Mouse (Mus musculus): ENCODE data around the gene Sema4d. TPM values are rescaled to one million over a fixed set of nuclear protein-coding genes. Genes with fewer than 3 reads are reported as not detected.

Sema4d gene
- total RNA-seq, 2 experiments from 2014 or later, result 86.3 to 97.1 TPM

DNA sequence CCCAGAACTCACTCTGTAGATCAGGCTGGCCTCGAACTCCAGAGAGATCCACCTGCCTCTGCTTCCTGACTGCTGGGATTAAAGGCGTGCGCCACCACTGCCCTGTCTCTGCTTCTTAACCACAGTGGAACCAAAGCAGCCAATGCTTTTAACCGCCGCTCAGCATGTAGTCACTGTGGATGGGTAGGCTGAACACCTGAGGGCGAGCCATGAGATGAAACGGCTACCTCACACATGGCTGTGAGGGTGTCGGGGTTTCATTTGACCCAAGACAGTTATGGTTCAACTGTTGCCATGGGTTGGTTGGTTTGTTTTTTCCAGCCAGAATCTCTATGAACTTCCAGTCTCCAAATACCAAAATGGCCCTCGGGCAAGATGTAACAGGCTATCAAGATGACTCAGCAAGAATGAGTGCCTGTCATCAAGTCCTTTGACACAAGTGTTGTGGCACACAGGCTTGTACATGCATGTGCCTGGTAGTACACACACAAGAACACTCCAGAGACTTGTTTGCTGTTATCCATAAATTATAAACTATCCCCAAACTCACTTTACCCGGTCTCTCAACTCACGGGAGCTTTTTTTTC is 54.9 kb downstream of the Sema4d start:
- DNase-seq (ENCODE audit: low spot score in 2 of 2), result no peak
- intact Hi-C loops (cut with DNase I), result no loop called here

- intact Hi-C loops (cut with DNase I), result no loop called here
- DNase-seq (ENCODE audit: low spot score in 2 of 2), result no peak
Observed at GRCm38 (mm10) chr13:51737949-51738513, 55.5 kb downstream of the Sema4d start.

- intact Hi-C loops (cut with DNase I), result no loop called here
- no peak for DNase-seq (ENCODE audit: low spot score in 2 of 2)
Observed at GRCm38 (mm10) chr13:51737033-51737948, 56.3 kb downstream of the Sema4d start.

DNA sequence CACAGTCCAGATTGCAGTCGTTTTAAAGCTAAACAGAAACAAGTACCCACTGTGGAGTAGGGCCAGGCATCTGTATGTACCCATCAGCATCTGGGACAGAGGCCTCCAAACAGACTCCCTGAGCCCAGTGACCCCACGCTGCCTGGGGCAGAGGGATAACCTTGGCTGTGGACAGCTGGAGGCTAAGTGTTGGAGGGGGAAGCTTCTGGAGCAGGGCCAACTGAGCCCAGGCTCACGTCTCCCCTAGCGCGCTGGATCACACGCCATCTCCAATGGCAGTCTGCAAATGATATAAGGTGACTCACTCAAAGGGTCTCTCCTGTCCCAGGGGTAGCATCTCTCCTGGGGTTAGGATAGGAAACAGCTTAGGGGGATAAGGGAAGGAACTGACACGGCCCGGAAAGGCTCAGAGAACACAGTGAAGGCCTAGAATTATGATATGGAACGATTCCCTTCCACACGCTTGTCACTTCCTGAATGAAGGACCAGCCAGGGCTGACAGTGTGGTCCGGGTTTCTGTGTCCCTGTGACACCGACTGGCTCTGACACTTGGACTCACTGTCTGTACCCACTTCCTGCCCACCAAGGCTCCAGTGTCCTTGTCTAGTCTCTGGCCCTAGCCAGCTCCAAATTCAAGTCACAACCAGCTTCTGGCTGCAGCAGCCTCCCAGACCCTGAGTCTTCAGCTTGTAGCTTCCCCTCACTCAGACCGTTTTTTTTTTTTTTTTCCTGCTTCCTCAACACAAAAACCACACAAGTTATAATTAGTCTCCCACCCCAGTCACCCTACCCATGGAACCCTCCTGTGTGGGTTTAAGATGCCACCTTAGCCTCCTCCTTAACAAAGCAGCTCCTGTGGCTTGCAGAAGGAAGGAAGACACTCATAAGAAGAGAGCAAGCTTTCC is 57.3 kb downstream of the Sema4d start:
- intact Hi-C loops (cut with DNase I), result no loop called here
- peak in 1 of 2 experiments; percentile 35 for DNase-seq (ENCODE audit: low spot score in 2 of 2)

DNA sequence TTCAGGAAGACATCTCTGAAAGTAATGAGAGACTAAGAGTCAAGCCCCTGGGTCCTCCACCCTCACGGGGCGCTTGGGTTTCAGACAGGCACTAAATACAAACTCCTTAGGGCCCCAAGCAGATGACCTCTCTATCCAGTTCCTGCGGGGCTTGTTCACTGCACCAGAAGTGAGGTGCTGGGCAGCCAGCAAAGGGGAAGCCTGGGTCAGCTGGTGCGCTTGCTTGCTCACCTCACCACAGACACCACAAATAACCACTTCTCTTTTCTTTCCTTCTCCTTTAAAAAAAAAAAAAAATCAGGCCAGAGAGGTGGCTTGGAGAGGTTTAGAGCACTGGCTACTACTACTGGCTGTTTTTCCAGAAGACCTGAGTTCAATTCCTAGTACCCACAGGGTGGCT is 59.0 kb downstream of the Sema4d start:
- intact Hi-C loops (cut with DNase I), result no loop called here
- peak in 1 of 2 experiments; percentile 41 for DNase-seq (ENCODE audit: low spot score in 2 of 2)

GRCm38 (mm10) chr13:51732097-51732664 is 61.4 kb downstream of the Sema4d start:
- intact Hi-C loops (cut with DNase I), result no loop called here
- DNase-seq (ENCODE audit: low spot score in 2 of 2), result no peak

- no peak for DNase-seq (ENCODE audit: low spot score in 2 of 2)
- intact Hi-C loops (cut with DNase I), result no loop called here
Observed at GRCm38 (mm10) chr13:51731474-51731873, 62.1 kb downstream of the Sema4d start.

- no peak for DNase-seq (ENCODE audit: low spot score in 2 of 2)
- intact Hi-C loops (cut with DNase I), result no loop called here
Observed at GRCm38 (mm10) chr13:51729887-51730361, 63.6 kb downstream of the Sema4d start.

GRCm38 (mm10) chr13:51727364-51727763 is 66.2 kb downstream of the Sema4d start:
- no peak for DNase-seq (ENCODE audit: low spot score in 2 of 2)
- intact Hi-C loops (cut with DNase I), result no loop called here

GRCm38 (mm10) chr13:51725926-51726574 is 67.5 kb downstream of the Sema4d start:
- intact Hi-C loops (cut with DNase I), result no loop called here
- no peak for DNase-seq (ENCODE audit: low spot score in 2 of 2)

DNA sequence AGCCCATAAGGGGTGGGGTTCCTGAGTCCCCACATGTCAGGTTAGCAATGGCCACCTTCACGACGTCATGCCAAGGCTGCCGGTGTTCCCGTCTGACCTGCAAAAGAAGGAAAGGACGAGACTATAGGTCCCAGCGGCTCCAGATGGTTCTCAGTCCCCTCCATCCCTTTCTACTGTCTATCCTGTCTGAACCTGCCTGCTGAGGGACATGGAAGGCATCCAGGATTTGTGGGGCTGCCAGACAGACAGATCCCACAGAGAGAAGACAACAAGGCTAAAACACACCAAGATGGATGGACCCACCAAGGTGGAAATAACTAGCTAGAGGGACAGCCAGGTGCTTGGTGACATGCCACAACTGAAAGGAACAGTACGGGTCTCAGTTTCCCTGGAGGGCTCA is 68.1 kb downstream of the Sema4d start:
- no peak for DNase-seq (ENCODE audit: low spot score in 2 of 2)
- intact Hi-C loops (cut with DNase I), result no loop called here

DNA sequence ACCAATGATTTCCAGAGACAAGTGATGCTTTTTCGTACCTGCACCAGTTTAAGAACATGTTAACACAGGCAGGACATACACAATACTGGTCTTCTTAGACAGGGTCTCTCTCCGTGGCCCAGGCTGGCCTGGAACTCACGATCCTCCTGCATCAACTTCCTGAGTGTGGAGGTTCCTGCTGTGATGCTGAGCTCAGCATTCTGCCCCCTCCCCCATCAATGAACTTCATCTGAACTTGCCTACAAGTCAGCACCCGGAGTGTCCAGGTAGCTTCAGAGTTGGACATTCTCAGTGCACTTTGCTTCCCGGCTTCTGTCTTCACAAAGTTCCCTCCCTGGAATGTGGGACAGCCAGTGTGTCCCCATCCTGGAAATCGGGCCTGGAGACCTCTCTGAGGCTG is 69.0 kb downstream of the Sema4d start:
- DNase-seq (ENCODE audit: low spot score in 2 of 2), result no peak
- intact Hi-C loops (cut with DNase I), result no loop called here

DNA sequence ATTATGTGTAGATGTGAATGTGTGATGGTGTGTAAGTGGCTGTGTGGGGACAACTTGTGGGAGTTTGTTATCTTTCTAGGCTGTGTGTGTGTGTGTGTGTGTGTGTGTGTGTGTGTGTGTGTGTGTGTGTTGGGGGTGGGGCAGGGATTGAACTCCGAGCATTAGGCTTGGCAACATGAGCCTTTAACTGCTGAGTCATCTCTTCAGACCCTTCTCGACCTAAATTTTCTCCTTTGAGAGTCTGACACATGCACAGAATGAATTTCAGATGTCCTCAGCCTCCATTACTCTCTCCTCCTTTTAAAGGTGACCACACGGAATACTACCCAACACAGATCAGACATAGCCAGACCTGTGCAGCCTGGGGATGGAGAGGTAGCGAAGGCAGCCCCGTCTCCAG is 70.4 kb downstream of the Sema4d start:
- intact Hi-C loops (cut with DNase I), result no loop called here
- DNase-seq (ENCODE audit: low spot score in 2 of 2), result no peak

DNA sequence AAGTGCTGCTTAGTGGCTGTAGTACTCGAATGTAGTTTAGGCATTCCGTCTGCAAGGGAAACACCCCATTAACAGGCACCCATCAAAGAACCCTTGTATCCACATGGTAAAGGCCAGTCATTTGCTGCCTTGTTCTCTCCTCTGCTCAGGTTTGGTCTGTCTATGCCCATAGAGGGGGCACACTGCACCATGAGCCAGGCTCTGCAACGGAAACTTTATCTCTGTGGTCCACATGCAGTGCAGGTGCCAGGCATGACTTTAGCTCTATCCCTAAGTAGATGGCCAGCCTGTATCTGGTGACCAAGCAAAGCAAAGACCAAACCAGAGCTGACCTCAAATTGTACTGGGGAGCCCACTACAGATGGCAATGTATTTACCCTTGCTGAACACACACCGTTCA is 73.0 kb downstream of the Sema4d start:
- intact Hi-C loops (cut with DNase I), result no loop called here
- no peak for DNase-seq (ENCODE audit: low spot score in 2 of 2)

DNA sequence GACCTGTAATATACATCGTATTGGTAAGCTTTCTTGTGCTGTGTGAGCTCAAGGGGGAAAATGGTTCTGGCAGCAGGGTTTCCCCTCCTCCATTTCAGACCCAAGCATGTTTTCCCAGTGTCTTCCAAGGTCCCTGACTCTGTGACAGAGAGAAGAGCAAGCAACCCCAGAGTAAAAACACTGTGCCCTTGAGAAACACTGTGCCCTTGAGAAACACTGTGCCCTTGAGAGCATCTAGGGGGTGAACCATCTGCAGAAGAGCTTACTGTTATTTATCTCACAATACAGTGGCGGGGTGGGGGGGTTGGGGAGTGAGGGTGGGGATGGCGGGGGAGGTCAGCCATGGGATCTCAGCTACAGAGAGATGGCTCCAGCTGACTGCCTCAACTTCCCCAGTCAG is 74.3 kb downstream of the Sema4d start:
- intact Hi-C loops (cut with DNase I), result loop anchor here (5.0 kb wide), 1 partner anchor 63 kb away; no protein-coding TSS in a partner anchor
- DNase-seq (ENCODE audit: low spot score in 2 of 2), result no peak

GRCm38 (mm10) chr13:51716350-51717263 is 76.9 kb downstream of the Sema4d start:
- intact Hi-C loops (cut with DNase I), result loop anchor here (5.0 kb wide), 1 partner anchor 66 kb away; no protein-coding TSS in a partner anchor
- DNase-seq (ENCODE audit: low spot score in 2 of 2), result peak in 1 of 2 experiments; percentile 50

DNA sequence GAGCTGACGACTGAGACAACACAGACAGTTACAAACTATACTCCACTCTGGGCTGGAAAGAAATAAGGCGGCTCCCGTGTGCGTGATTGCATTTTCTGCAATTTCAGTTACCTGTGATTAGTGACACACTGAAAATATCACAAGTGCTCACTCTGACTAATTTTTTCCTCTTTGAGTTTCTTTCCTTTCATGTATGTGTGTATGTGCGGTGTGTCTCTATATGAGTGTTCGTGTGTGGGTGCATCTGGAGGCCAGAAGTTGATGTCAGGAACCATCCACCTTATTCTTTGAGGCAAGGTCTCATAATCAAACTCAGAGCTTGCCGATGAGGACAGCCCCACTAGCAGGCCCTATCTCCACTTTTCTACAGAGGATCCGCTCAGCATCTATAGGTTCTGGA is 81.5 kb downstream of the Sema4d start:
- intact Hi-C loops (cut with DNase I), result no loop called here
- DNase-seq (ENCODE audit: low spot score in 2 of 2), result no peak

DNA sequence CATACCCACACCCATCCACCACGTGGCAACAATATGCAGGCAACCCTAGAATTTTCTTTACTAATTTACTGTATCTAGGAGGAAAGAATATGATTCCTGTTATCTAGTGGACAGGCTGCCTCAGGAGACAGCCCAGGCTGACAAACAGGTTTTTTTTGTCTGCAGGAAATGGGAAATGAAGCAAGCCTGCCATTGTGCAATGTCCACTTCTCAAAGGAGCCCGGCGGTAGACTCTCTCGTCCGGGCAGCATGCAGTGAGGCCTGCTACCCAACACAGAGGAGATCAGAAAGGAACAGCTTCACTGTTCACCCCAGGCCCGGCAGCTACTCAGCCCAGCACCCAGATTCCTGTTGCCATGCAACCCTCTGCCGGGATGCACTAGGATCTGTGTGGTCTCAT is 82.8 kb downstream of the Sema4d start:
- DNase-seq (ENCODE audit: low spot score in 2 of 2), result no peak
- intact Hi-C loops (cut with DNase I), result no loop called here

Measured in left cerebral cortex, postnatal 25 days (tissue).